Mouse (Mus musculus) ES-E14 (cell line): ENCODE measurements at regions not wholly inside any gene's neighbourhood (a gene's known extent, or its start where the extent isn't known, plus 50 kb on each side); places are given as distances from the start of the nearest gene placed in this dataset.

Source experiments
- CHD2 ChIP-seq: IDR thresholded peaks from 2 replicates; pipeline ENCODE4 v1.6.1; 2014; ENCODE audit warnings: mild to moderate bottlenecking, low read depth, low read length, inconsistent platforms
- HCFC1 ChIP-seq: IDR thresholded peaks from 2 replicates; pipeline ENCODE4 v1.6.1; 2012; ENCODE audit warnings: low read length, inconsistent platforms, borderline replicate concordance; ENCODE audit not compliant: insufficient read depth

DNA sequence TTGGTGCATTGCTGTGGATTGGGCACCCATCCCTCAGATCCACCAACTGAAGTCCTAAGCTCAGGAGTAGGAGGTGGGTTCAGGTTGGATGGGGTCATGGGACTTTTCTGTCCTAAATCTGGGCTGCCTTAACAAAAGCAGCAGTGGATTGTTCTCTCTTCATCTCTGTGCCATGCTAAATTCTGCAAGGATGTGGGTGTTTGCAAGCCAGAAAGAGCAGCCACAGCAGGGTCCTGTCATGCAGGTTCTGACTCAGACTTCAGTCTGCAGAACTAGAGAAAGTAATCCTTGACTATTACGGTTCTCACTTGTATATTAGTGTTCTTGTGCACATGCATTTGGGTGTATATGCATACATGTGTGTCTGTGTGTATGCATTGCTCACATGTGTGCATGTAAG is 125.5 kb upstream of the Gm17728 start:
- no peak for TF ChIP-seq CHD2
- no peak for TF ChIP-seq HCFC1
